Mouse (Mus musculus) embryo, embryonic 10.5 days (tissue): Measurements from ENCODE around the gene Wipf2.
"Not testable (repeated sequence)": the region's sequence is repeated elsewhere in the genome, so short reads cannot be mapped to it uniquely, and the experiment has no call there.

Source experiments
- DNase-seq: peaks from one replicate; pipeline ENCODE4 v3.0.0-alpha.2; 2015; ENCODE audit warnings: low spot score

Wipf2 gene

GRCm38 (mm10) chr11:98863028-98863750 is at the start of gene Wipf2:
TSS of gene Wipf2 (plus strand) at chr11:98863638.
- DNase-seq = peak; percentile 98

GRCm38 (mm10) chr11:98816706-98817239 is 46.7 kb upstream of the Wipf2 start:
- no peak for DNase-seq

DNA sequence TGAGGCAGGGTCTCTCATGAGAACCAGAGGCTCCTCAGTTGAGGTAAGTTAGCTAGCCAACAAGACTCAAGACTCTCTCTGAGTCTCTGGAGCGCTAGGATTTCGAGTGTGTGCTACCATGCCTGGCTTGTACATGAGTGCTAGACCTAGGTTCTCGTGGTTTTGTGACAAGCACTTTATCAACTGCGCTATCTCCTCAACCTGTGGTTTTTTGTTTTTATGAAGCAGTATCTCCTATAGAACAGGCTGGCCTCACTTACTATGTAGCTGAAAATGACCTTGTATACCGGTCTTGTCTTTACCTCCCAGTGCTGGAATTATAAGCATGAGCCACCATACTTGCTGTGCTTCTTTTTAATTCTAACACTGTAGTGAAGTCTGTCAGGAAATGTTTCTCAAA is 42.5 kb upstream of the Wipf2 start:
- DNase-seq = no peak

DNA sequence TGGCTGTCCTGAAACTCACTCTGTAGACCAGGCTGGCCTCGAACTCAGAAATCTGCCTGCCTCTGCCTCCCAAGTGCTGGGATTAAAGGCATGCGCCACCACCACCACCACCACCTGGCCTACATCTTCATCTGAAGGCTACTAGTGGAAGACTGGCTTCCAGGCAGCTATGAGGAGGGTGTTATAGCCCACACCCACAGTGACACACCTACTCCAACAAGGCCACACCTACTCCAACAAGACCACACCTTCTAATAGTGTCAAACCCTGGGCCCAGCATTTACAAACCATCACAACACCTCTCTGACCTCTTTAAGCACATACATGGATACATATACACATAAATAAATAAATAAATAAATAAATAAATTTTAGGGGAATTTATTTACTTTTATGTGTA is 37.4 kb upstream of the Wipf2 start:
- not testable (repeated sequence) for DNase-seq

DNA sequence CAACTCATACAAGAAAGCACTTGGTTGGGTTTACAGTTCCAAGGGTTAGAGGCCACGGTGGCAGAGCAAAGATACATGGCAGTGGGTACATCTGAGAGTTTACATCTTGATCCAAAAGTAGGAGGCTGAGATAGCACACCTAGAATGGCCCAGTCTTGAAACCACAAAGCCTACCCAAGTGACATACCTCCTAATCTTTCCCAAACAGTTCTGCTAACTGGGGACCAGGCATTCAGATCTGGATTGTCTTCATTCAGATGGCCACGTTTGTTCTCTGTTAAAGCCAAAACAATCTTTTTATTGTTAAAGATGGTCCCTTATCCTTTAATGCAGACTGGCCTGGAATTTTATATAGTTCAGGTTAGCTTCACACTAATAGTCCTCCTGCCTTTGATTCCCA is 35.6 kb upstream of the Wipf2 start:
- no peak for DNase-seq

DNA sequence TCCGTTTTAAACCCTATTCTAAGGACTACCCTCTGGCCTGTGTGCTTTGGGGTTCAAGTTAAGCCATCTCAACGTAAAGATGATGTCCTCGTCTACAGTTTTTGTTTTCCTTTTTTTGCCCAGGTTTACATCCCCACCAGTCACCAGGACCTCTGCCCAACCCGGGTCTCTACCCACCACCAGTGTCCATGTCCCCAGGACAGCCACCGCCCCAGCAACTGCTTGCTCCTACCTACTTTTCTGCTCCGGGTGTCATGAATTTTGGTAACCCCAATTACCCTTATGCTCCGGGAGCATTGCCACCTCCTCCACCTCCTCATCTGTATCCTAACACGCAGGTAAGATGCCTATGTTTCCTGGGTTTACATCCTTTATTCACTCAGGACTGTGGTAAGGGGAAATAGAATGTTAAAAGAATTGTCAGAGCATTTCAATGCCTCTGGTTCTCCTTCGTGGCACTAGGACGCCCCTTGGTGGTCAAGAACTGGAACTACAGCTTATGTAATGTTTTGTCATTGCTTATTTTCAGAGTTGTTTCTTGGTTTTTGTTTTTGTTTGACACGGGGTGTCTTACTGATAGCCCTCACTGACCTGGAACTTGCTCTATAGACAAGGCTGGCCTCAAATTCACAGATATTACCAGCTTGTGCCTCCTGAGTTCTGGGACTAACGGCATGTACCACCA is 34.2 kb upstream of the Wipf2 start:
- DNase-seq = peak; percentile 61

DNA sequence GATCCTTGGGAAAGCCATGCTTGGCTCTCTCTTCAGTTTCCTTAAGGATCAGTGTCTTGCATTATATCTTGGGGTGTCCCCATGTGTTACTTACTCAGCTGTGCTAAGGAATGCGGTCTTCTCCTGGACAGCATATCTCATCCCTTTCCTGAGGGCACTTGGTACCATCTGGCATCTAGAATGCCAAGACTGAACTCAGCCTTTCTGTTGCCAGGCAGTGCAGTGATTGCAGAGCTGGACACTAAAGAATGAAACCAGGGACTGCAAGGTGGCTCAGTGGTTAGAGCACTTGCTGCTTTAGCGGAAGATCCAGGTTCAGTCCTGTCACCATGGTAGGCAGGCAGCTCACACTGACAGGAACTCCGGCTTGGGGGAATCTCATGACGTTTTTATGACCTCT is 33.6 kb upstream of the Wipf2 start:
- DNase-seq = no peak

GRCm38 (mm10) chr11:98835296-98835695 is 28.1 kb upstream of the Wipf2 start:
- DNase-seq = no peak

DNA sequence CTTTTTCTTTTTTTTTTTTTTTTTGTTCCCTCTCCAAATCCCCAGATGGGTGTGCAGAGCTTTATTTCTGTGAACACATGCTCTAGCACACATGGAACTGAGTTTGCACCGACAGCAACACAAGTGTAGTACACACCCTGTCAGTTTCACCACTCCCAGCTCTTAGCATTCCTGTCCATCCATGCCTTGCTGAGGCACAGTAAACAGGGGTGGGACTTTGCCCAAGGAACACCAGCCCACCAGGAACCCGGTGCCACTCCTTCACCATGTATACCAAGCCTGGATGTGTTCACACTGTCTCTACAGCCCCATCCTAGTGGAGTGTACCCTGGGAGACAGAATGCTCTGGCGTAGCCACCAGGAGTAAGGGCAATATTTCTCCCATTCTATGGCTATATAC is 27.7 kb upstream of the Wipf2 start:
- DNase-seq = no peak

GRCm38 (mm10) chr11:98836128-98836527 is 27.3 kb upstream of the Wipf2 start:
- no peak for DNase-seq

DNA sequence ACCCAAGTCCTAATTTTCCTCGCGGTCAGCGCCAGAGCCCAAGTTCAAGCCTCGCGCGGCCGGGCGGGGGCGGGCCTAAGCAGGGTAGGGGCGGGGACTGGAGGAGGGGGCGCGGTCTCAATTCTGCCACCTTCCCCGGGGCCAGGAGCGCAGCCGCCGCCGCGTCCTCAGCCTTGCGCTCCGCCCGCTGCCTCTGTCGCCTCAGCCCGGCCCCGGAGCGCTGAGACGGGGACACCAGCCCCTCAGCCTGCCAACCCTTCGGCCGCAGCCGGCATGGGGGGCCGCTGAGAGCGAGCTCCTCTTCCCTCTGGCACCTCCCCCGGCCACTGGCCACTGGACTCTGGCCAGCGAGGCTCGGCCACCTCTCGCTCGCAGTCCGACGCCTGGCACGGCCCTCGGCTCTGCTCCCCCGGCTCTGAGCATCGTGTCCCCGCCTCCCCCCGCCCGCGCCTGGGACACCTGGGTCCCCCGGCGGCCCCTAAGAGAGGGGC is 26.7 kb upstream of the Wipf2 start, which contains the start of gene Rapgefl1:
Gene Rapgefl1 (plus strand): TSS at position 135 of the 491 bp plus-strand sequence.
- DNase-seq = peak; percentile 91

DNA sequence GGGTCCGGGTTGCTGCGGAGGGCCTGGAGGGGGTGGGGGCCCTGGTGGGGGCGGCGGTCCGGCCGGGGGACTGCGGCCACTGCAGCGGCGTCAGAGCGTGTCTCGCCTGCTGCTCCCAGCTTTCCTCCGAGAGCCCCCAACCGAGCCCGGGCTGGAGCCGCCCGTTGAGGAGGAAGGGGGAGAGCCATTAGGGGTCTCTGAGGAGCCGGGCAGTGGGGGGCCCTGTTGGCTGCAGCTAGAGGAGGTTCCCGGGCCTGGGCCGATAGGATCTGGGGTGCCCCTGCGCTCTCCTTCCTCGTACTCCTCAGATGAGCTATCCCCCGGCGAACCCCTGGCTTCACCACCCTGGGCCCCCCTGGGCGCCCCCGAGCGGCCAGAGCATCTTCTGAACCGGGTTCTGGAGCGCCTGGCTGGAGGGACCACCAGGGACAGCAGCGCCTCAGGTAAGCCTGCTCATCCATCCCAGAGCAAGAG is 26.2 kb upstream of the Wipf2 start:
- no peak for DNase-seq

DNA sequence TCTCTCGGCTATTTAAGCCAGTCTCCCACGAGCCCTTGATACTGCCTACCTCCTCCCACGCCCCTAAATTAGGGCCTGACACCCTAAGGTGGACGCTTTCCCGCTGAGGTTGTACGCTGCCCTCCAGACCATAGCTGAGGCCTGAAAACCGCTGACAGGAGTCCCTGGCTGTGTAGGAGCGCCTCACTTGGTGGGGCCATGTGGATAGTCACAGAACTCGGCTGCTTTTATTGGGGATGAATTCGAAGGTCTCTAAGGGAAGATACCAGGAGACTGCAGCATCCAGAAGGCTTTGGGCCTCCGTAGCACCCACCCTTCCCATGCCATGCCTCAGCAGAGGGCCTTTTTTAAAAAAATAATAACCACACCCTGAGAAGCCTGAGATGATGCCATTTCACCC is 25.5 kb upstream of the Wipf2 start:
- no peak for DNase-seq

DNA sequence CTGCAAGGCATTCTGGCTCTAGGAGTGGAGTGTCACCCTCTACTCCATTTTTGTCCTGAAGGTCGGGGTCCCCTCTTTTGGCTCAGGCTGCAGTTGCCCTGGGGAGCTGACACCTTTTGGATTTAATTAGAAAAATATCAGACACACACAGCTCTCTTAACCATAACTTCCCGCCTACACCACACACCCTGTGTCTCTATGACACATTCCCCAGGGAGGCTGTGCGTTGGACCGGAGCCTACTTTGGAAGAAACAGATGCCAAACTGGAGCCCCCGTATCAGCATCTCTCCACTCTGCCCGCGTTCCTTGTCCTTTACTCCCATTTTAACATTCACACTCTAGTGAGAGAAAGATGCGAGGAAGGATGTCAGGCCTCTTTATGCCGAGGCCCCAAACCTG is 24.9 kb upstream of the Wipf2 start:
- no peak for DNase-seq

DNA sequence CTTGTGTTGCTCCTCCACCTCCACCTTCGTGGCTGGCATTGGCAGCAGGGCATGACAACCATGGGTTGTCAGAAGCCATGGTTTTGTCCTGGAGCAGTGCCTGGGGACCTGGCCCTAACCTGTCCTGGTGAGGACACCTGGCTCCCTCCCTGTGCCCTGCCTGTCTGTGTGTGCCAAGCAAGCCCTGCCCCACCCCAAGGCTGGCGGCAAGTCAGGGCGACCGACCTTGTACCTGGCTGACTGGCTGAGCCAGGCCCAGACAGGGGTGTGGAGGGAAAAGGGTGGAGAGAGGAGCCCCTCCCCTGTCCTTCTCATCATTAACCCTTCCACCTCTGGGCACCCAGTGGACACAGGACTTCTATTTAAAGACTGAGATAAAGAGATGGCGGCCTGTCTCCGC is 24.0 kb upstream of the Wipf2 start:
- no peak for DNase-seq

DNA sequence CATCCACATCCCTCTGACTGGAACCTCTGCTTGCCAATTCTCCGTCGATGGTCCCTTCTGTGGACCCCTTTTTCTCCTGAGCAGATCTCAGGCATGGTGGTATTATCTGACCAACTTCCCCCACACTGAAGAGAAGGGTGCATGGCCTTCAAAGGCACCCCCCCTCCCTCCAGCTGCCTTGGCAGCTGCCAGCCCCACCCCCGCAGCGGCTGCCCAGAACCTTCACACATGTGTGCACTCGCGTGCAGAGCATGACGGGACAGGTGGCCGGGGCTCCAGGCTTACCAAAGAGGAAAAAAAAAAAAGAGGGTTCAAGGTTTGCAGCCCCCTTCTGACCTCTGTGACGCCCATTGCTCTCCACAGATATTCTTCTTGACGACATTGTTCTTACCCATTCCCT is 23.5 kb upstream of the Wipf2 start:
- DNase-seq = no peak

- no peak for DNase-seq
Observed at GRCm38 (mm10) chr11:98846016-98846415, 17.4 kb upstream of the Wipf2 start.

- no peak for DNase-seq
Observed at GRCm38 (mm10) chr11:98846865-98847604, 16.4 kb upstream of the Wipf2 start.

DNA sequence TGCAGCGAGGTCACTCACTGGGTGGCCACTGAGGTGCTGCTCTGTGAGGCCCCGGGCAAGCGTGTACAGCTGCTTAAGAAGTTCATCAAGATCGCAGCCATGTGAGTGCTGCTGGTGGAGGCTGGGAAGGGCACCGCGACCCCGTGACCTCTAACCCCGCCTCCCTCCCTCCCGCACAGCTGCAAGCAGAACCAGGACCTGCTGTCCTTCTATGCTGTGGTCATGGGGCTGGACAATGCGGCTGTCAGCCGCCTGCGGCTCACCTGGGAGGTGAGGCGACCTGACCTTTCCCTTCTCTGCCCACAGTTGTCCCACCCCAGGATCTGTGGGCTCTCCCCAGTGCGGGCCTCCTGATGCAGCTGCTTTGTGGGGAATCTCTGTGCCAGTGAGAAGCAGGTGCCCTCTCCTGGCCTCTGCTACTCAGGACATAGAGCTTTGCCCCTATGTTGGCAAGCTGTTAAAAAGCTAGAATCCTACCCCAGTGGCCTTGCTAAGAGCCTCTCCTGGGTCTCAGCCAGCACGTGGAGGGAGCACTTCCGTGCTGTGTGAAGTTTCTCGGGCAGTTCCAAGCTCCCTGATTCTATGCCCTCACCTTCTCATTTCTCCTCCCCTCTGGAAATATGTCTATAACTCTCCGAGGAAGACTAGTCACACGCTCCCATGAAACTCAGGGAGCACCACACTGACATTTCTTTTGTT is 14.1 kb upstream of the Wipf2 start:
- peak; percentile 64 for DNase-seq

GRCm38 (mm10) chr11:98850100-98851093 is 13.0 kb upstream of the Wipf2 start:
- DNase-seq = peak; percentile 63
